Mouse (Mus musculus) G1E-ER4 (cell line): Measurements from ENCODE around the gene Galnt17. TPM values are rescaled to one million over a fixed set of nuclear protein-coding genes. Genes with fewer than 3 reads are reported as not detected.

ENCODE experiments used
- GATA1 ChIP-seq: IDR thresholded peaks from one replicate; pipeline ENCODE4 v1.8.0; 2012; ENCODE audit warnings: low read length, inconsistent platforms
- polyA plus RNA-seq: library from polyadenylated mRNA; stranded (reverse); fragments of >175 nt; gene quantifications from 2 replicates; pipeline ENCODE4 v1.2.3, GENCODE M21; 2012

The Galnt17 gene
- polyA plus RNA-seq, 1 experiment, result not detected

DNA sequence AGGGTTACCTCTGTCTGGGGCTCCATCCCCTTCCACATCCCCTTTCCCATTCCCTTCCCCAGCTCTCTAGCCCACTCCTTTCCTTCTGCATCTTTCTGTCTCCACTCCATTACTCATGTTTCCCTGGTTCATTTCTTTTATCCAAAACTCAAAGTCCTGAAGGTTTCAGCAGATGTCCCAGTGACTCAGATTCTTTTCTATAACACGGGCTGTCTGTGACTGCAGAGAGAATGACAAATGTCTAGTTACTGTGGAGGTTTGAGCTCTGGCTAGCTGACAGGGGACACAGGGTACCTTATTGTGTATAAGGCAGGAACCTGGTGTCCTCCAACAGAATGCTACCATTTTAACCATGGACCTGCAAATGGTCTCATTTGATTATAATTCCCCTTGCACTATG is 358.6 kb downstream of the Galnt17 start:
- no peak for TF ChIP-seq GATA1

DNA sequence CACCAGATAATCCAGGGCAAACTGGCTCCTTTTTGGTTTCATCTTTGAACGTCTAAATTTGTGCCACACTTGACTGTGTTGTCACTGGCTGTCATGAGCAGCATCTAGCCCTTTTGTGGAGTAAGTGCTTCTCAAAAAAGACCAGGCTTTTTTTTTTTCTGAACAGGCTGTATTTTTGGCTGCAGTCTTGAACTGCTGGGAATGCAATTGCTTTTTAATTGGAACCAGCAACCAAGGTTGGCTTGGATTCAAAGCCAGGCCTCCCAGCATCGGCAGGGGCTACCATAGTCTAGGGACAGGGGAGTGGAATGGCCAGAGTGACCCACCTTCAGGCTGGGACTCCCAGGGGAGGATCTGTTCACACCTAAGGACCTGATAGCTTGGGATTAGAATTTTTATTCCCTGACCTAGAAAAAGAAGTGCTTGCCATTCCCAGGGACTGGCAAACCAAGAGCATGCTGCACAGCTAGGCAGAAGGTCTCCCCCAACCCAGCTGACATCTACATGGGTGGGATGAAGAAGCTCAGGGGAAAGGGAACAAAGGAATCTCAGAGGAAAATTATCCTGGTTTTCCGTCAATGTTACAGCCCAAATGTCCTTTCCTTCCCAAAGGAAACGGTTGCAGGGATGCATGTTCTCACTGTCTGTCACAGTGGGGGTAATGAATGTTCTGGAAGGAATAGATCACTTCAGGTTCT is 369.2 kb downstream of the Galnt17 start:
- TF ChIP-seq GATA1, result no peak

DNA sequence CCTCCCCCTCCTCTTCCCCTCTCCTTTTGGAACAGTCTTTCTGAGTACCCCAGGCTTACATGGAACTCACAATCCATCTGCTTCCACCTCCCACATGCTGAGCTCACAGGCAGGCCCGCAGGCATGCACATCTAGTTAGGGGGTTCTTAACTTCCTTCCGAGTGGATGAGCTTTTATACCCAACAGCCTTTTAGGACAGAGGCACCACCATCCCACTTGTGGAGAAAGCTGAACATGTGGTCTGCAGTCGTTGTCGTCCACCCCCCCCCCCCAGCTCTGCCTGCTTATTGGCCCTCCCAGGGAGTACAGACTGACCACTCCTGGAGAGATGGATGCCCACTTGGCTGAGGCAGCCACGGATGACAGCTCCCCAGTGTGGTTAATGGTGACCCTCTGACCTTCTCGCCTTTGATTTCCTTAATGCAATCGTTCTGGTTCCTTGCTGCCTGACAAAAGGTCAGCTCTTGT is 370.0 kb downstream of the Galnt17 start:
- TF ChIP-seq GATA1, result no peak

- no peak for TF ChIP-seq GATA1
Observed at GRCm38 (mm10) chr5:130930999-130931398, 377.3 kb downstream of the Galnt17 start.

DNA sequence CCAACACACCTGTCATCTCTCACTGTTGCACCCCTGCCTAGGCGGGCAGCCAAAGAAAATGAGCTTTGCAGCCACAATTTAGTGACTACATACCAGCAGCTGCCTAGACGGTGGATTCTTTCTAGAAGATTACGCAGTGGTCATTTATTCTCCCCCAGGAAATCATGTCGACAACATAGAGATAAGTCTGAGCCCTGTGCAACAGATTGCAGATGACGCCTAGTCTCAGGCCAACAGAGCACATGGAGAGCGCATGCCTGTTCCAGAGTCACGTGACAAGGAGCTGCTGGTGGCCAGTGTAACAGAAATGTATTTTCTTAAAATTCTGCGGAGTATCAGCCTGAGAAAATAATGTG is 380.5 kb downstream of the Galnt17 start:
- TF ChIP-seq GATA1, result no peak

GRCm38 (mm10) chr5:130927138-130927793 is 381.0 kb downstream of the Galnt17 start:
- no peak for TF ChIP-seq GATA1

- TF ChIP-seq GATA1, result no peak
Observed at GRCm38 (mm10) chr5:130925681-130926080, 382.6 kb downstream of the Galnt17 start.

- no peak for TF ChIP-seq GATA1
Observed at GRCm38 (mm10) chr5:130924245-130924827, 384.0 kb downstream of the Galnt17 start.

GRCm38 (mm10) chr5:130919969-130920368 is 388.3 kb downstream of the Galnt17 start:
- TF ChIP-seq GATA1, result no peak

- no peak for TF ChIP-seq GATA1
Observed at GRCm38 (mm10) chr5:130914606-130915005, 393.7 kb downstream of the Galnt17 start.

DNA sequence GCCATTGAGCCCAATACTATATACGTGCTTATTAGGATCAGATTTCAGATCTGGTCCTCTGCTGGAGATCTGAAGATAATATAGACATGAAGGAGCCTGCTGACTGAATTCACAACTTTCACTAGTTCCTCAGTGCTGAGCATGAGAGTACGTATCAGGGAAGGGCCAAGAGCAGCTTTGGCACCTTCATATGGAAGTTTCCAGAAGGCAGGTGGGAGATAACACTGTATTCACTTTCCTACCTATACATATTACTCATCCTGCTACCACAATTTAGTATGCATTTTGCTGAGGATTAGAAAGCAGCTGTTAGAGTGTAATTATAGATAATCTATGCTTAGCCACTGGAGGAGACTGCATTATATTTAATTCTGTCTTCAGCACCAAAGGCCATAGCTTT is 396.7 kb downstream of the Galnt17 start:
- no peak for TF ChIP-seq GATA1

GRCm38 (mm10) chr5:130901736-130902135 is 406.6 kb downstream of the Galnt17 start:
- no peak for TF ChIP-seq GATA1

GRCm38 (mm10) chr5:130895991-130896390 is 412.3 kb downstream of the Galnt17 start:
- no peak for TF ChIP-seq GATA1

- TF ChIP-seq GATA1, result no peak
Observed at GRCm38 (mm10) chr5:130891735-130892134, 416.6 kb downstream of the Galnt17 start.

- TF ChIP-seq GATA1, result no peak
Observed at GRCm38 (mm10) chr5:130880331-130880730, 428.0 kb downstream of the Galnt17 start.

- TF ChIP-seq GATA1, result no peak
Observed at GRCm38 (mm10) chr5:130875391-130875790, 432.9 kb downstream of the Galnt17 start.

DNA sequence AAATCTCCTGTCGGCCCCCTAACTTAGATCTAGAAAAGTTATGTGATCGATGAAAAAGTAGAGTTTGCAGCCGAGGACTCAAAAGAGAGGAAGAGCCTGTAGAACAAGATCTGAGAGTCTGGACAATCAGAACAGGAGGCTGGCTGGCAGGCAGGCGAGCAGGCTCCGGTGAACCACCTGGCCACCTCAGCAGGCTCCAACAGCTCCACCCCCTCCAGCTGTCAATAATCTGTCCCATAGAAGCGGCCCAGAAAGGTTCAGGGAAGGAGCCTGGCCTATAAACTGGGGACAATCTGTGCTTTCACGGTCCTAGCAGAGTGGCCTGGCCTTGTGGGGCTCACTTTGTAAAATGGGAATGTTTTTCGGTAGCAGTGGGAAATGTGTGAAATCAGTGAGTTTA is 437.2 kb downstream of the Galnt17 start:
- no peak for TF ChIP-seq GATA1
